In the genomic region with DNA sequence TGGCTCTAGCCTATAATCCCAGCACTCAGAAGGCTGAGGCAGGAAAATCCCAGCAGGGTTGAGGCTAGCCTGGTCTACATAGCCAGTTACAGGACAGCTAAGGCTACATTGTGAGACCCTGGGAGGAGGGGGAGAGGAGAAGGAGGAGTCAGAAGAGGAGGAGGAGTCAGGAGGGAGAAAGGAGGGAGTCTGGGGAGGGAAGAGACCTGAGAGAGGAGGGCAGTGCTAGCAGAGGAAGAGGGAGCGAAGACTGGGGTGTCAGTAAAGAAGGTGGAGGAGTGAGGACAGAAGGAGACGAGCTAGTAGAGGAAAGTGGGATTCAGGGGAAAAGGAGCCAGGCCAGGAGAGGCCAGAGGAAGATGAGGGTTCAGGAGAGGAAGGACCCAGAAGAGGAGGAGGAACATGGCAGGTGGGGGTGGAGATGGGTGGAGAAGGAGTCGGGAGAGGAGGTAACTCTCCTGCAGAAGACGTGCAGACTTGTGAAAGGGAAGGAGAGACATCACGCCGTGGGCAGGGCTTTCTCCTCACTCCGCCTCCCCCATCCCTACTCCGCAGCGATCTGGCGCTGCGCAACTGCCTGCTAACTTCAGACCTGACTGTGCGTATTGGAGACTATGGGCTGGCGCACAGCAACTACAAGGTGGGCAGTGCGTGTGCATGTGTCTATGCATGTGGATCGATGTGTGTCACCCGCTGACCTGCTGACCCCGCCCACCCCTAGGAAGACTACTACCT, we compare ENCODE assay signal across 24 mouse cellular contexts. TPM values are rescaled to one million over a fixed set of nuclear protein-coding genes. Genes with fewer than 3 reads are reported as not detected.
DNase-seq lines count a peak whose midpoint lies in the region; ATAC-seq and TF ChIP-seq lines count a peak whose summit lies in the region.
"Had no signal": no experiment of that assay in that cellular context is flagged by ENCODE, and none has a peak within 500 bp of the region (broad histone marks: within the 10 kb centered on the region; RNA-seq: fewer than 3 reads in every experiment).

No protein-coding gene starts in this region.

- peaks cover 34% of the 10 kb centered on the region for H3K36me3 ChIP-seq in midbrain, embryonic 11.5 days (ENCODE audit: control insufficient read depth, insufficient read depth, low read length)
- peaks cover 75% of the 10 kb centered on the region for H3K36me3 ChIP-seq in midbrain, postnatal 0 days (ENCODE audit: insufficient read depth, low read length)

- TF ChIP-seq CTCF in midbrain, postnatal 0 days (IDR thresholded peaks at IDR 0.05): no peak

- H3K9me3 ChIP-seq in midbrain, embryonic 11.5 days (ENCODE audit: control insufficient read depth, low read length): no peaks in the 10 kb centered on the region
- H3K9me3 ChIP-seq in midbrain, postnatal 0 days (ENCODE audit: low read length): no peaks in the 10 kb centered on the region
- H3K9me3 ChIP-seq: embryonic facial prominence, embryonic 13.5 days; forebrain, embryonic 13.5 days; heart, embryonic 12.5 days; hindbrain, embryonic 12.5 days had no signal

- 77% methylated on average over 17 of the region's 17 CpGs for WGBS in midbrain, embryonic 11.5 days
- WGBS in midbrain, postnatal 0 days: 77% methylated on average over 17 of the region's 17 CpGs

- H3K27ac ChIP-seq in midbrain, embryonic 11.5 days (ENCODE audit: low read depth, low read length): no peak overlapping the region
- no peak overlapping the region for H3K27ac ChIP-seq in midbrain, postnatal 0 days (ENCODE audit: low read depth, low read length)
- H3K27ac ChIP-seq: embryonic facial prominence, embryonic 13.5 days; forebrain, embryonic 13.5 days; hindbrain, embryonic 12.5 days had no signal

- H3K4me3 ChIP-seq in midbrain, embryonic 11.5 days (ENCODE audit: low read depth, low read length): no peak overlapping the region
- H3K4me3 ChIP-seq in midbrain, postnatal 0 days (ENCODE audit: low read depth, low read length): no peak overlapping the region
- H3K4me3 ChIP-seq: embryonic facial prominence, embryonic 13.5 days; erythroblast, embryonic 14.5 days; forebrain, embryonic 13.5 days; heart, embryonic 12.5 days; hindbrain, embryonic 12.5 days had no signal

- H3K27me3 ChIP-seq in midbrain, embryonic 11.5 days (ENCODE audit: control insufficient read depth, insufficient read depth, low read length): peaks cover 2% of the 10 kb centered on the region
- no peaks in the 10 kb centered on the region for H3K27me3 ChIP-seq in midbrain, postnatal 0 days (ENCODE audit: insufficient read depth, low read length)

- H3K4me1 ChIP-seq in midbrain, embryonic 11.5 days (ENCODE audit: control insufficient read depth, insufficient read depth, low read length): peaks cover 5% of the 10 kb centered on the region; the same call in 1 of the 2 replicates
- H3K4me1 ChIP-seq in midbrain, postnatal 0 days (ENCODE audit: insufficient read depth, low read length): no peaks in the 10 kb centered on the region

- DNase-seq in cerebellum, adult 9-11 months: peak; percentile 28
- DNase-seq in midbrain, embryonic 11.5 days (ENCODE audit: low spot score, missing footprints): peak; percentile 74
- no peak for DNase-seq in midbrain, postnatal 0 days (ENCODE audit: low spot score)
- DNase-seq in R1 (ENCODE audit: low read depth, low spot score): peak; percentile 73
- no peak for DNase-seq in heart, postnatal 14 days
- DNase-seq: adrenal gland, postnatal 36 days; embryo, embryonic 11 days; gastrocnemius, postnatal 25 days; heart, adult 18-20 months; heart, postnatal 10 days; kidney, adult 11 months; left cerebral cortex, postnatal 4 days; lung, postnatal 4 days had no signal

- intact Hi-C loops in heart, postnatal 14 days (cut with DNase I): no loop called here

- H3K9ac ChIP-seq in midbrain, embryonic 11.5 days (ENCODE audit: low read length): no peak overlapping the region
- no peak overlapping the region for H3K9ac ChIP-seq in midbrain, postnatal 0 days (replicated peaks; ENCODE audit: low read length, poor library complexity, severe bottlenecking)
- H3K9ac ChIP-seq: embryonic facial prominence, embryonic 13.5 days; forebrain, embryonic 13.5 days; heart, embryonic 12.5 days; hindbrain, embryonic 12.5 days had no signal

- no peak overlapping the region for H3K4me2 ChIP-seq in midbrain, embryonic 11.5 days
- no peak overlapping the region for H3K4me2 ChIP-seq in midbrain, postnatal 0 days (ENCODE audit: low read depth, low read length, poor library complexity, severe bottlenecking)
- H3K4me2 ChIP-seq: embryonic facial prominence, embryonic 13.5 days; forebrain, embryonic 13.5 days; heart, embryonic 12.5 days; hindbrain, embryonic 12.5 days had no signal

- ATAC-seq in cerebellum, adult (ENCODE audit: insufficient number of reproducible peaks, low FRiP score, low TSS enrichment): no peak
- ATAC-seq in midbrain, embryonic 11.5 days (ENCODE audit: low FRiP score): no peak
- no peak for ATAC-seq in midbrain, postnatal 0 days (ENCODE audit: low FRiP score)
- no peak for ATAC-seq in megakaryocyte progenitor cell, adult 5-6 weeks (replicated peaks; ENCODE audit: poor library complexity)
- ATAC-seq: forebrain, embryonic 13.5 days; midbrain, embryonic 16.5 days had no signal

RNA-seq across cellular contexts. Expression of a gene that starts 7.5 kb away (rescaled TPM):
- polyA plus RNA-seq in midbrain, embryonic 11.5 days (2014; fragmentation: Nextera tagmentation; extraction: Ambion mirVana): 1.5 and 2.4 TPM in 2 replicates
- 5.0 and 5.1 TPM in 2 replicates for total RNA-seq in midbrain, postnatal 0 days (2014; rRNA removed)
- 5.6 and 6.1 TPM in 2 replicates for polyA plus RNA-seq in midbrain, postnatal 0 days (2015; fragmentation: Nextera tagmentation; extraction: Ambion mirVana)
- total RNA-seq in megakaryocyte progenitor cell, adult 5-6 weeks (2015): 1.2 and 1.7 TPM in 2 replicates
- 1.9 and 6.4 TPM in 2 replicates for total RNA-seq in megakaryocyte progenitor cell, adult 5-6 weeks (2017)
- not detected for total RNA-seq in heart, postnatal 14 days (2021)
- total RNA-seq: gastrocnemius, postnatal 25 days; heart, adult 18-20 months; heart, postnatal 10 days; liver, adult 2 months had no signal
- polyA plus RNA-seq: erythroblast, embryonic 14.5 days; liver, adult 2 months had no signal

RNA-seq across cellular contexts. Expression of a gene that starts 8.4 kb away (rescaled TPM):
- 4.6 and 4.8 TPM in 2 replicates for polyA plus RNA-seq in midbrain, embryonic 11.5 days (2014; fragmentation: Nextera tagmentation; extraction: Ambion mirVana)
- total RNA-seq in midbrain, postnatal 0 days (2014; rRNA removed): 170 and 172 TPM in 2 replicates
- 13.7 and 19.1 TPM in 2 replicates for polyA plus RNA-seq in midbrain, postnatal 0 days (2015; fragmentation: Nextera tagmentation; extraction: Ambion mirVana)
- 0.07 TPM in 2 replicates for total RNA-seq in megakaryocyte progenitor cell, adult 5-6 weeks (2015)
- not detected in 2 replicates for total RNA-seq in megakaryocyte progenitor cell, adult 5-6 weeks (2017)
- total RNA-seq in heart, postnatal 14 days (2021): under 1 TPM in 1 of 2 experiments, not detected in 1; 0.12 TPM
- total RNA-seq: heart, adult 18-20 months; liver, adult 2 months had no signal
- polyA plus RNA-seq: liver, embryonic 16.5 days; thymus, postnatal 0 days had no signal

RNA-seq across cellular contexts. Expression of a gene that starts 22.5 kb away (rescaled TPM):
- polyA plus RNA-seq in midbrain, embryonic 11.5 days (2014; fragmentation: Nextera tagmentation; extraction: Ambion mirVana): 224 and 225 TPM in 2 replicates
- 210 and 223 TPM in 2 replicates for total RNA-seq in midbrain, postnatal 0 days (2014; rRNA removed)
- 219 and 236 TPM in 2 replicates for polyA plus RNA-seq in midbrain, postnatal 0 days (2015; fragmentation: Nextera tagmentation; extraction: Ambion mirVana)
- total RNA-seq in megakaryocyte progenitor cell, adult 5-6 weeks (2015): 17.9 and 26.3 TPM in 2 replicates
- 32.4 and 34.5 TPM in 2 replicates for total RNA-seq in megakaryocyte progenitor cell, adult 5-6 weeks (2017)
- total RNA-seq in heart, postnatal 14 days (2021): 10 to 100 TPM; 73.9 to 77.1 TPM

RNA-seq across cellular contexts. Expression of a gene that starts 32.7 kb away (rescaled TPM):
- 0.69 and 0.75 TPM in 2 replicates for polyA plus RNA-seq in midbrain, embryonic 11.5 days (2014; fragmentation: Nextera tagmentation; extraction: Ambion mirVana)
- 0.71 and 2.1 TPM in 2 replicates for total RNA-seq in midbrain, postnatal 0 days (2014; rRNA removed)
- 1.5 TPM in 2 replicates for polyA plus RNA-seq in midbrain, postnatal 0 days (2015; fragmentation: Nextera tagmentation; extraction: Ambion mirVana)
- total RNA-seq in megakaryocyte progenitor cell, adult 5-6 weeks (2015): 0.05 TPM in 2 replicates
- total RNA-seq in megakaryocyte progenitor cell, adult 5-6 weeks (2017): not detected in 2 replicates
- under 1 TPM; 0.74 to 1.00 TPM for total RNA-seq in heart, postnatal 14 days (2021)
- total RNA-seq: liver, adult 2 months had no signal

RNA-seq across cellular contexts. Expression of a gene that starts 38.8 kb away (rescaled TPM):
- polyA plus RNA-seq in midbrain, embryonic 11.5 days (2014; fragmentation: Nextera tagmentation; extraction: Ambion mirVana): 64.0 and 67.9 TPM in 2 replicates
- 31.3 and 34.2 TPM in 2 replicates for total RNA-seq in midbrain, postnatal 0 days (2014; rRNA removed)
- 48.7 and 52.9 TPM in 2 replicates for polyA plus RNA-seq in midbrain, postnatal 0 days (2015; fragmentation: Nextera tagmentation; extraction: Ambion mirVana)
- 22.6 and 25.1 TPM in 2 replicates for total RNA-seq in megakaryocyte progenitor cell, adult 5-6 weeks (2015)
- 24.2 and 26.9 TPM in 2 replicates for total RNA-seq in megakaryocyte progenitor cell, adult 5-6 weeks (2017)
- total RNA-seq in heart, postnatal 14 days (2021): 10 to 100 TPM in 1 of 2 experiments, 1 to 10 TPM in 1; 8.6 to 12.5 TPM

Comparison
In these comparisons a context has a peak if more than half of its experiments do, and no peak if none do; other contexts are left out.
1. DNase-seq: peak in cerebellum, adult 9-11 months (single experiment), midbrain, embryonic 11.5 days (single experiment) and R1 (single experiment); none in midbrain, postnatal 0 days (single experiment) and heart, postnatal 14 days (0 of 2).
2. RNA of a gene that starts 8.4 kb away (total RNA-seq): 170 to 172 TPM in midbrain, postnatal 0 days; 0.12 TPM in heart, postnatal 14 days and 0.07 TPM in megakaryocyte progenitor cell, adult 5-6 weeks; every median in the first group is over 100 times any median in the second.